Mouse (Mus musculus) myocyte (in vitro differentiated cells): Measurements from ENCODE around the gene Luc7l. TPM values are rescaled to one million over a fixed set of nuclear protein-coding genes. Genes with fewer than 3 reads are reported as not detected.
A peak's percentile ranks its signal among the peaks of the same experiment; 100 is the strongest.
"Not testable (repeated sequence)": the region's sequence is repeated elsewhere in the genome, so short reads cannot be mapped to it uniquely, and the experiment has no call there.

Source experiments
- H3K27me3 ChIP-seq: one replicate; pipeline ENCODE4 v1.6.1; 2011; ENCODE audit not compliant: control insufficient read depth, insufficient read depth, insufficient read length
- H3K36me3 ChIP-seq: one replicate; pipeline ENCODE4 v1.6.1; 2011; ENCODE audit not compliant: control insufficient read depth, insufficient read depth
- H3K4me2 ChIP-seq: one replicate; pipeline ENCODE4 v1.6.1; 2011; ENCODE audit warnings: low read depth, control low read depth
- H3K4me3 ChIP-seq: one replicate; pipeline ENCODE4 v1.5.1; 2011; ENCODE audit warnings: mild to moderate bottlenecking, control low read depth, moderate library complexity
- H3K79me2 ChIP-seq: one replicate; pipeline ENCODE4 v1.6.1; 2011; ENCODE audit not compliant: control insufficient read depth, insufficient read depth
- H3ac ChIP-seq: one replicate; pipeline ENCODE4 v1.6.1; 2011; ENCODE audit not compliant: control insufficient read depth, insufficient read length
- CEBPB ChIP-seq: IDR thresholded peaks from 2 replicates; pipeline ENCODE4 v1.6.1; 2011; ENCODE audit warnings: mild to moderate bottlenecking, moderate library complexity; ENCODE audit not compliant: poor library complexity, insufficient read depth, severe bottlenecking
- E2F4 ChIP-seq: IDR thresholded peaks from one replicate; pipeline ENCODE4 v1.6.1; 2011; ENCODE audit warnings: mild to moderate bottlenecking, control low read depth, moderate library complexity; ENCODE audit not compliant: insufficient read depth
- MAX ChIP-seq: IDR thresholded peaks from one replicate; pipeline ENCODE4 v1.6.1; 2011; ENCODE audit warnings: low read depth, mild to moderate bottlenecking, control low read depth
- MYOD1 ChIP-seq, 3 experiments: IDR thresholded peaks; one replicate each; pipeline ENCODE4 v1.6.1; 2011; ENCODE audit warnings: control low read depth in 2 of 3, low read depth in 2 of 3, mild to moderate bottlenecking in 2 of 3, moderate library complexity in 1 of 3; ENCODE audit not compliant: insufficient read length in 2 of 3, control insufficient read depth in 1 of 3
- MYOG ChIP-seq, 3 experiments: IDR thresholded peaks; one replicate each; pipeline ENCODE4 v1.6.1; 2011; ENCODE audit warnings: control low read depth in 2 of 3, low read depth in 2 of 3, mild to moderate bottlenecking in 2 of 3; ENCODE audit not compliant: insufficient read length in 2 of 3, control insufficient read depth in 1 of 3, insufficient read depth in 1 of 3
- POLR2A ChIP-seq: IDR thresholded peaks from one replicate; pipeline ENCODE4 v1.6.1; 2011; ENCODE audit warnings: low read depth, mild to moderate bottlenecking, control low read depth, moderate library complexity; ENCODE audit not compliant: insufficient read length
- POLR2AphosphoS2 ChIP-seq: IDR thresholded peaks from one replicate; pipeline ENCODE4 v1.6.1; 2011; ENCODE audit warnings: low read depth, control low read depth; ENCODE audit not compliant: insufficient read length
- REST ChIP-seq: IDR thresholded peaks from one replicate; pipeline ENCODE4 v1.6.1; 2011; ENCODE audit warnings: mild to moderate bottlenecking, control low read depth, moderate library complexity; ENCODE audit not compliant: insufficient read depth, insufficient read length
- SRF ChIP-seq: IDR thresholded peaks from one replicate; pipeline ENCODE4 v1.6.1; 2011; ENCODE audit warnings: low read depth; ENCODE audit not compliant: control insufficient read depth, insufficient read length
- TCF12 ChIP-seq: IDR thresholded peaks from one replicate; pipeline ENCODE4 v1.6.1; 2011; ENCODE audit warnings: mild to moderate bottlenecking, control low read depth; ENCODE audit not compliant: poor library complexity, insufficient read depth, severe bottlenecking
- TCF3 ChIP-seq: IDR thresholded peaks from one replicate; pipeline ENCODE4 v1.6.1; 2011; ENCODE audit warnings: low read depth, control low read depth; ENCODE audit not compliant: insufficient read length
- USF1 ChIP-seq: IDR thresholded peaks from one replicate; pipeline ENCODE4 v1.6.1; 2011; ENCODE audit warnings: low read depth, mild to moderate bottlenecking, control low read depth, moderate library complexity
- polyA plus RNA-seq: library from polyadenylated mRNA; unstranded; fragments of >200 nt; fragmentation: generic; extraction: Trizol; gene quantifications from one replicate; pipeline ENCODE4 v1.2.1, GENCODE M21; 2012; ENCODE audit warnings: missing spikeins

Luc7l gene
- polyA plus RNA-seq, 1 experiment = 25.1 TPM

GRCm38 (mm10) chr17:26275933-26276332 is 23.2 kb downstream of the Luc7l start:
- Histone ChIP-seq H3K36me3 (peaks cover 49% of the 10 kb centered on the region), H3ac (no peak overlapping the region), H3K79me2 (peaks cover 4% of the 10 kb centered on the region), H3K4me2 (no peak overlapping the region), H3K4me3 (no peak overlapping the region), H3K27me3 (no peaks in the 10 kb centered on the region)
- TF ChIP-seq MYOG (IDR thresholded peaks at IDR 0.05; ENCODE audit: control insufficient read depth in 1 of 3, insufficient read depth in 1 of 3, insufficient read length in 2 of 3, low read depth in 2 of 3) (no peak), CEBPB (no peak), MAX (no peak), E2F4 (no peak), SRF (no peak)

GRCm38 (mm10) chr17:26276711-26277110 is 24.0 kb downstream of the Luc7l start:
- Histone ChIP-seq H3K27me3 (no peaks in the 10 kb centered on the region), H3ac (no peak overlapping the region), H3K36me3 (peaks cover 48% of the 10 kb centered on the region), H3K4me3 (no peak overlapping the region), H3K4me2 (no peak overlapping the region), H3K79me2 (peaks cover 4% of the 10 kb centered on the region)
- TF ChIP-seq MAX (no peak), MYOD1 (IDR thresholded peaks at IDR 0.05; ENCODE audit: control insufficient read depth in 1 of 3, insufficient read length in 2 of 3, low read depth in 2 of 3) (no peak), E2F4 (no peak), TCF3 (no peak)

- H3K79me2 ChIP-seq = no peaks in the 10 kb centered on the region
- no peak overlapping the region for H3ac ChIP-seq
- TF ChIP-seq POLR2AphosphoS2 (peak; percentile 27), CEBPB (no peak)
- H3K27me3 ChIP-seq = no peaks in the 10 kb centered on the region
- peaks cover 41% of the 10 kb centered on the region for H3K36me3 ChIP-seq
- no peak overlapping the region for H3K4me3 ChIP-seq
- H3K4me2 ChIP-seq = no peak overlapping the region
Observed at GRCm38 (mm10) chr17:26286199-26286955, 33.7 kb downstream of the Luc7l start.

- Histone ChIP-seq H3K79me2 (no peaks in the 10 kb centered on the region), H3ac (no peak overlapping the region)
Observed at GRCm38 (mm10) chr17:26289475-26289874, 36.8 kb downstream of the Luc7l start.

GRCm38 (mm10) chr17:26298318-26298717 is 45.6 kb downstream of the Luc7l start:
- not testable (repeated sequence) for H3K4me2 ChIP-seq, H3K36me3 ChIP-seq, H3ac ChIP-seq, H3K79me2 ChIP-seq, H3K4me3 ChIP-seq
- peaks cover 23% of the 10 kb centered on the region for H3K27me3 ChIP-seq

More at GRCm38 (mm10) chr17:26289475-26289874, 36.8 kb downstream of the Luc7l start:
- H3K36me3 ChIP-seq = peaks cover 22% of the 10 kb centered on the region
- no peak for TF ChIP-seq USF1
- no peak for TF ChIP-seq SRF
- no peak for TF ChIP-seq MAX
- TF ChIP-seq MYOD1 (IDR thresholded peaks at IDR 0.05; ENCODE audit: control insufficient read depth in 1 of 3, insufficient read length in 2 of 3, low read depth in 2 of 3) = no peak
- no peak for TF ChIP-seq POLR2AphosphoS2
- no peak for TF ChIP-seq TCF3
- no peak for TF ChIP-seq CEBPB
- TF ChIP-seq TCF12 = no peak
- no peak for TF ChIP-seq MYOG (IDR thresholded peaks at IDR 0.05; ENCODE audit: control insufficient read depth in 1 of 3, insufficient read depth in 1 of 3, insufficient read length in 2 of 3, low read depth in 2 of 3)
- TF ChIP-seq REST = no peak
- no peak for TF ChIP-seq POLR2A
- TF ChIP-seq E2F4 = no peak
- H3K4me2 ChIP-seq = no peak overlapping the region
- H3K27me3 ChIP-seq = no peaks in the 10 kb centered on the region
- H3K4me3 ChIP-seq = no peak overlapping the region

GRCm38 (mm10) chr17:26314291-26314690 is 61.6 kb downstream of the Luc7l start:
- no peak overlapping the region for H3ac ChIP-seq
- H3K79me2 ChIP-seq = no peaks in the 10 kb centered on the region
- TF ChIP-seq CEBPB (no peak), USF1 (no peak), TCF3 (no peak), REST (no peak), SRF (no peak), TCF12 (no peak)
- H3K4me2 ChIP-seq = no peak overlapping the region
- no peaks in the 10 kb centered on the region for H3K36me3 ChIP-seq
- peaks cover 20% of the 10 kb centered on the region for H3K27me3 ChIP-seq
- H3K4me3 ChIP-seq = no peak overlapping the region
